Mouse (Mus musculus) urinary bladder, adult 2 months (tissue): ENCODE data around the gene Porcn. TPM values are rescaled to one million over a fixed set of nuclear protein-coding genes. Genes with fewer than 3 reads are reported as not detected.

Experiments used
- polyA plus RNA-seq: library from polyadenylated mRNA; depleted of rRNA; stranded (reverse); fragments of >200 nt; gene quantifications from 2 replicates; pipeline ENCODE4 v1.2.3, GENCODE M21; 2012; rRNA removed

The Porcn gene
- polyA plus RNA-seq, 1 experiment = 41.2 TPM

Other genes starting within 250 kb of the Porcn start
- 0.18 and 0.26 TPM in 2 replicates for gene Gata1, start 228.5 kb downstream of the Porcn start, polyA plus RNA-seq
- not detected in 2 replicates for gene Glod5, start 188.0 kb downstream of the Porcn start, polyA plus RNA-seq
- 11.8 and 13.0 TPM in 2 replicates for gene Suv39h1, start 131.8 kb downstream of the Porcn start, polyA plus RNA-seq
- 3.8 and 3.9 TPM in 2 replicates for gene Was, start 116.0 kb downstream of the Porcn start, polyA plus RNA-seq
- 73.3 and 77.8 TPM in 2 replicates for gene Wdr13, start 73.6 kb downstream of the Porcn start, polyA plus RNA-seq
- gene Rbm3, start 60.6 kb downstream of the Porcn start, polyA plus RNA-seq = 281 and 318 TPM in 2 replicates
- 11.2 and 11.7 TPM in 2 replicates for gene Tbc1d25, start 30.3 kb downstream of the Porcn start, polyA plus RNA-seq
- 30.5 and 33.0 TPM in 2 replicates for gene Ebp, start 13.0 kb downstream of the Porcn start, polyA plus RNA-seq
- 23.1 and 24.2 TPM in 2 replicates for gene Ftsj1, start 45.9 kb upstream of the Porcn start, polyA plus RNA-seq
- 2.1 and 2.9 TPM in 2 replicates for gene Slc38a5, start 64.6 kb upstream of the Porcn start, polyA plus RNA-seq
- gene Ssxb10, start 120.9 kb upstream of the Porcn start, polyA plus RNA-seq = not detected in 2 replicates
- gene Ssxb9, start 160.5 kb upstream of the Porcn start, polyA plus RNA-seq = not detected in 2 replicates
- gene Ssxb1, start 206.8 kb upstream of the Porcn start, polyA plus RNA-seq = not detected in 2 replicates